Mouse (Mus musculus): ENCODE results near the gene Tead3. TPM values are rescaled to one million over a fixed set of nuclear protein-coding genes. Genes with fewer than 3 reads are reported as not detected.

Gene Tead3
- total and polyA plus RNA-seq, 3 experiments: 0.42 TPM; not detected in 2

GRCm38 (mm10) chr17:28313880-28314225 is 36.8 kb downstream of the Tead3 start:
- in situ Hi-C loops (cut with MboI; ENCODE audit: low pct_ligation_motif_present, low pct_unique_long_range_greater_than_20kb, low sequenced_read_pairs) (loop anchor here (25.0 kb wide), 1 partner anchor 227 kb away; the partner anchor contains the start of gene Tcp11), dilution Hi-C loops (cut with MboI; ENCODE audit: extremely low pct_ligation_motif_present, extremely low pct_unique_long_range_greater_than_20kb, low sequenced_read_pairs) (no loop called here)
- no peak for DNase-seq (ENCODE audit: extremely low read depth)
- Histone ChIP-seq H3K27me3 (replicated peaks) (no peaks in the 10 kb centered on the region), H3K4me3 (replicated peaks in 1 of 3; ENCODE audit: low read depth in 2 of 3, low read length in 2 of 3, poor library complexity in 1 of 3) (peak overlapping the region; percentile 56 to 100 (median 85)), H3K36me3 (replicated peaks in 1 of 2; ENCODE audit: control insufficient read depth in 1 of 2, insufficient read depth in 1 of 2, low read length in 1 of 2) (peaks cover 35 to 37% of the 10 kb centered on the region in 2 experiments), H3K27ac (ENCODE audit: insufficient read depth, low read depth) (no peak overlapping the region), H3K4me2 (ENCODE audit: insufficient read depth, low read depth, poor library complexity, severe bottlenecking) (peak overlapping the region; percentile 88), H3K4me1 (ENCODE audit: control insufficient read depth in 1 of 2, insufficient read depth in 2 of 2) (peaks cover 2 to 44% of the 10 kb centered on the region in 2 experiments; a peak in 2 of 4 replicates), H3K9me3 (replicated peaks; ENCODE audit: low read length) (no peaks in the 10 kb centered on the region), H3K9ac (ENCODE audit: insufficient read depth, low read depth) (peak overlapping the region; percentile 96), H3K79me2 (replicated peaks; ENCODE audit: control insufficient read depth, extremely low read depth, insufficient read depth, poor library complexity, severe bottlenecking) (0 out of 2 replicates have a peak, but pooled peaks cover 2% of the 10 kb centered on the region)
- TF ChIP-seq TCF12 (IDR thresholded peaks at IDR 0.05; ENCODE audit: low read depth, low read length) (no peak), MEF2A (IDR thresholded peaks at IDR 0.05; ENCODE audit: borderline replicate concordance, low read depth, low read length) (no peak), KAT2A (IDR thresholded peaks at IDR 0.05; ENCODE audit: insufficient replicate concordance, low read length) (no peak), MXI1 (IDR thresholded peaks at IDR 0.05; ENCODE audit: low read depth, low read length) (peak; percentile 45; the same call in 1 of the 2 replicates), POLR2A (IDR thresholded peaks at IDR 0.05; ENCODE audit: low read depth, low read length) (no peak), CHD1 (IDR thresholded peaks at IDR 0.05; ENCODE audit: low read depth, low read length) (0 out of 2 replicates have a peak, but pooled peaks have one; percentile 57), SIN3A (IDR thresholded peaks at IDR 0.05; ENCODE audit: low read length) (peak; percentile 50; the same call in 1 of the 2 replicates), MAX (IDR thresholded peaks at IDR 0.05; ENCODE audit: low read length) (0 out of 2 replicates have a peak, but pooled peaks have one; percentile 36), USF2 (conservative IDR thresholded peaks at IDR 0.05; ENCODE audit: low read depth, low read length) (no peak), JUND (conservative IDR thresholded peaks at IDR 0.05; ENCODE audit: low read depth, low read length) (no peak), ZNF384 (IDR thresholded peaks at IDR 0.05; ENCODE audit: low read depth, low read length) (no peak), NRF1 (IDR thresholded peaks at IDR 0.05; ENCODE audit: low read depth, low read length) (0 out of 2 replicates have a peak, but pooled peaks have one; percentile 1)

GRCm38 (mm10) chr17:28313212-28313879 is 37.3 kb downstream of the Tead3 start, which contains the start of gene Fance:
Fance (plus strand) TSS chr17:28313519.
- peaks cover 4 to 49% of the 10 kb centered on the region in 2 experiments; a peak in 3 of 4 replicates for H3K4me1 ChIP-seq (ENCODE audit: control insufficient read depth in 1 of 2, insufficient read depth in 2 of 2)
- H3K27me3 ChIP-seq (replicated peaks): no peaks in the 10 kb centered on the region
- 0 out of 2 replicates have a peak, but pooled peaks cover 2% of the 10 kb centered on the region for H3K79me2 ChIP-seq (replicated peaks; ENCODE audit: control insufficient read depth, extremely low read depth, insufficient read depth, poor library complexity, severe bottlenecking)
- in situ Hi-C loops (cut with MboI; ENCODE audit: low pct_ligation_motif_present, low pct_unique_long_range_greater_than_20kb, low sequenced_read_pairs): loop anchor here (25.0 kb wide), 1 partner anchor 226 kb away; the partner anchor contains the start of gene Tcp11
- dilution Hi-C loops (cut with MboI; ENCODE audit: extremely low pct_ligation_motif_present, extremely low pct_unique_long_range_greater_than_20kb, low sequenced_read_pairs): no loop called here
- peak within 1 kb of the TSS; percentile 96 for H3K9ac ChIP-seq (ENCODE audit: insufficient read depth, low read depth)
- H3K4me3 ChIP-seq (replicated peaks in 1 of 3; ENCODE audit: low read depth in 2 of 3, low read length in 2 of 3, poor library complexity in 1 of 3): peak within 1 kb of the TSS; percentile 56 to 100 (median 85)
- TF ChIP-seq HCFC1 (IDR thresholded peaks at IDR 0.05; ENCODE audit: low read depth, low read length) (peak; percentile 70), ELF1 (IDR thresholded peaks at IDR 0.05; ENCODE audit: low read depth, low read length) (peak; percentile 74), ZKSCAN1 (IDR thresholded peaks at IDR 0.05; ENCODE audit: borderline replicate concordance, low read depth, low read length) (no peak), RAD21 (IDR thresholded peaks at IDR 0.05; ENCODE audit: low read depth, low read length) (no peak), JUND (conservative IDR thresholded peaks at IDR 0.05; ENCODE audit: low read depth, low read length) (no peak), NELFE (IDR thresholded peaks at IDR 0.05; ENCODE audit: low read depth, low read length) (peak; percentile 78), ZNF384 (IDR thresholded peaks at IDR 0.05; ENCODE audit: low read depth, low read length) (peak; percentile 27; the same call in 1 of the 2 replicates), SIN3A (IDR thresholded peaks at IDR 0.05; ENCODE audit: low read length) (peak; percentile 48), IRF4 (IDR thresholded peaks at IDR 0.05; ENCODE audit: low read depth, low read length) (peak; percentile 18; the same call in 1 of the 2 replicates), MAFK (IDR thresholded peaks at IDR 0.05; ENCODE audit: insufficient replicate concordance, low read length) (no peak), CTCF (conservative IDR thresholded peaks at IDR 0.05 in 1 of 2, IDR thresholded peaks at IDR 0.05 in 1 of 2; ENCODE audit: low read depth in 2 of 2, low read length in 2 of 2) (no peak), NRF1 (IDR thresholded peaks at IDR 0.05; ENCODE audit: low read depth, low read length) (peak; percentile 7; the same call in 1 of the 2 replicates), TBP (conservative IDR thresholded peaks at IDR 0.05; ENCODE audit: low read depth, low read length) (peak; percentile 80), EP300 (IDR thresholded peaks at IDR 0.05; ENCODE audit: low read length) (no peak), POLR2A (IDR thresholded peaks at IDR 0.05; ENCODE audit: low read depth, low read length) (peak; percentile 85), TCF12 (IDR thresholded peaks at IDR 0.05; ENCODE audit: low read depth, low read length) (0 out of 2 replicates have a peak, but pooled peaks have one; percentile 24), E2F4 (IDR thresholded peaks at IDR 0.05; ENCODE audit: insufficient replicate concordance, low read depth, low read length) (peak; percentile 65; the same call in 1 of the 2 replicates), MEF2A (IDR thresholded peaks at IDR 0.05; ENCODE audit: borderline replicate concordance, low read depth, low read length) (peak; percentile 28; the same call in 1 of the 2 replicates), ZMIZ1 (IDR thresholded peaks at IDR 0.05; ENCODE audit: low read depth, low read length) (peak; percentile 75; the same call in 1 of the 2 replicates), MYC (IDR thresholded peaks at IDR 0.05; ENCODE audit: low read depth, low read length) (no peak), MAZ (IDR thresholded peaks at IDR 0.05; ENCODE audit: low read depth, low read length) (peak; percentile 82)
- peak within 1 kb of the TSS; percentile 88 for H3K4me2 ChIP-seq (ENCODE audit: insufficient read depth, low read depth, poor library complexity, severe bottlenecking)
- peaks cover 31 to 34% of the 10 kb centered on the region in 2 experiments for H3K36me3 ChIP-seq (replicated peaks in 1 of 2; ENCODE audit: control insufficient read depth in 1 of 2, insufficient read depth in 1 of 2, low read length in 1 of 2)
- DNase-seq (ENCODE audit: extremely low read depth): peak; percentile 100
- H3K9me3 ChIP-seq (replicated peaks; ENCODE audit: low read length): no peaks in the 10 kb centered on the region
- peak within 1 kb of the TSS; percentile 81 for H3K27ac ChIP-seq (ENCODE audit: insufficient read depth, low read depth)
